Mouse (Mus musculus): ENCODE data around the gene Cdc25b.
"Not testable (repeated sequence)": the region's sequence is repeated elsewhere in the genome, so short reads cannot be mapped to it uniquely, and the experiment has no call there.

The Cdc25b gene

DNA sequence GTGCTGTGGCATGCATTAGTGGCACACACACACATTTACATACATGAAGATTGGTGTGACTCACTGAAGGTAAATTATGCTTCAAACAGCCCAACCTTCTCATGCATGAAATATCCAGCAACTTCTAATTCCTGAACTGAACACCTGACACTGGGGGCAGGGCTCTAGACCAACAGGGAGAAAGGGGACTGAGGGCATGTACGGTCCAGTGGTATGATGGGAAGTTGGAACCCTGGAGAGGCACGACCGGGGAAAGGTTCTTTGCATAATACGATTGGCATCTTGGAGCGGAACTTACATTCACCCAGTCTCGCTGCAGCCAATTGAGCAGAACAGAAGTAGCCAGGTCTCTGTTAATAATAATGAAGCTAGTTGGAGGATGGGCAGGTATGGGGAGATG lies 38.4 kb downstream of the Cdc25b start:
- no peak for DNase-seq (ENCODE audit: low spot score)

DNA sequence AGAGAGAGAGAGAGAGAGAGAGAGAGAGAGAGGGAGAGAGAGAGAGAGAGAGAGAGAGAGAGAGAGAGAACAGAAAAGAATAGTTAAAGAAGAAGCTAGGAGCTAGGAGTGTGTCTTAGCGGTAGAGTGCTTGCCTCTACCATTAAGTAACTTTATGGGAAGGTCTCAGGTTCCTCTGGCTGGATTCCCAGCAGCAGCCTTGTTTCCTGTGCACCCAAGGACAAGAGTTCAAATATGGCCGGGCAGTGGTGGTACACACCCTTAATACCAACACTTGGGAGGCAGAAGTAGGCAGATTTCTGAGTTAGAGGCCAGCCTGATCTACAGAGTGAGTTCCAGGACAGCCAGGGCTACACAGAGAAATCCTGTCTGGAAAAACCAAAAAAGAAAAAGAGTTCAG lies 39.9 kb downstream of the Cdc25b start:
- not testable (repeated sequence) for DNase-seq (ENCODE audit: low spot score)

DNA sequence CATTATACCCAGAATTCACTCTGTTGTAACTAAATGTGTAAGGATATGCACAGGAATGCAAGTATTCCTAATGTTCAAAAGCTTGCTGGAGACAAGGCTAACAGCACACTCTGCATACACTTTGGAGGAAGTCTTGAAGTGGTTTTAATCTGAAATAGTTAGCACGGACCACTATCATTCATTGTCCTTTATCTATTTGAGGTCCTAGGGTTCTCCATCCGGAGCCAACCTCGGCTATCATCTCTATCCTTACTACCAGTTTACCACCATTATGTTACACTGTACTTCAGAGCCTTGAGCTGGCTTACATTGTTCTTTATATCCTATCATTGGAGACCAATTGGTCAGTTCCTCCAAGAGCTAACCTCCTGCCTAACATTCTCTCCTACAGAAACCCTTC lies 40.5 kb downstream of the Cdc25b start:
- no peak for DNase-seq (ENCODE audit: low spot score)

DNA sequence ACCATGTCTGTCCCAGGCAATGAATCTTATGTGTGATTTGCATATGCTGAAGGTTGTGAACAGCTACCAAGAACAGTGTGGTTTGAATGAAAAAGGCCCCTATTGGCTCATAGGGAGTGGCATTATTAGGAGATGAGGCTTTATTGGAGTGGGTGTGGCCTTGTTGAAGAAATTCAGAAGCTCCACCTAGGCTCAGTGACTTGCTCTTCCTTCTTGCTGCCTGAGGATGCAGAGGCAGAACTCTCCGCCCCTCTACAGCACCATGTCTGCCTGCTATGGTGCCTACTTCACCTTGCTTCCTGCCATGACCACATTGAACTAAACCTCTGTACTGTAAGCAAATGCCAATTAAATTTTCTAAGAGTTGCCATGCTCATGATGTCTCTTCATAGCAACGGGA lies 45.8 kb downstream of the Cdc25b start:
- no peak for DNase-seq (ENCODE audit: low spot score)

DNA sequence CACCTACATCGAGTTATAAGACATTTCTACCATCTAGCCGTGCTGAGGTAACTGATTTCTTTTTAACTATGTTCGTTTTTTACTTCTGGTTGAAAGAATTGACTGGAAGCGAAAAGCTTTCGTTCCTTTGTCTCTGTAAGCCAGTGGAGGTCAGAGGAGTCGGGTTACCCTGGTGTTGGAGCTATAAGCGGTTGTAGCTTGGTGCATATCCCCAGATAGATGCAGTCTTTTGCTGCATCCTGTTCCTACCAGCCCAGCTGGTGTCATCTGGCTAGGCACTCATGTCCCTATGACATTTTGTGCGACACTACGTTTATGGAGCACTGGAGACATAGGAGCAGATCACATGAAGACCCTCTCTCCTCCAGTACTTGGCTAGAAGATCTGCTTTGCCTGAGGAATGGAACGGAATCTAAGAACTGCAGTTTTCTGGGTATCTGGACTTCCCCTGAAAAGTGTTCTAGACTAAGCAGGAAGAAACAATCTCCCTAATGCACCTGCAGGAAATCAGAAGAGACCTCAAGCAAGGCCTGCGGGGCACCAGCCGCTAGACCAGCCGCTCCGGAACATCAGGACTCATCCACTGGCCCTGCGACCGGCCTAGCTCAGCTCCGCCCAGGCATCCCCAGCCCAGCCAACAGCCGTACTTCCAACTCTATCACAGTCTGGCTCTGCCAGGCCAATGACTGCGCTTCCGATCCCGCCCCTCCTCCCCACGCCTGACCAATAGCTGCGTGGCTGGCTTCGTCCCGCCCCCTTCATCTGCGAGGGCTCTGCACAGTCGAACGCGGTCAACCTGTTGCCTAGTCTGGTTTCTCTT lies 46.8 kb downstream of the Cdc25b start, which contains the start of gene Mavs:
Mavs (plus strand) TSS at position 757 of the 820 bp plus-strand sequence.
- peak; percentile 88 for DNase-seq (ENCODE audit: low spot score)

DNA sequence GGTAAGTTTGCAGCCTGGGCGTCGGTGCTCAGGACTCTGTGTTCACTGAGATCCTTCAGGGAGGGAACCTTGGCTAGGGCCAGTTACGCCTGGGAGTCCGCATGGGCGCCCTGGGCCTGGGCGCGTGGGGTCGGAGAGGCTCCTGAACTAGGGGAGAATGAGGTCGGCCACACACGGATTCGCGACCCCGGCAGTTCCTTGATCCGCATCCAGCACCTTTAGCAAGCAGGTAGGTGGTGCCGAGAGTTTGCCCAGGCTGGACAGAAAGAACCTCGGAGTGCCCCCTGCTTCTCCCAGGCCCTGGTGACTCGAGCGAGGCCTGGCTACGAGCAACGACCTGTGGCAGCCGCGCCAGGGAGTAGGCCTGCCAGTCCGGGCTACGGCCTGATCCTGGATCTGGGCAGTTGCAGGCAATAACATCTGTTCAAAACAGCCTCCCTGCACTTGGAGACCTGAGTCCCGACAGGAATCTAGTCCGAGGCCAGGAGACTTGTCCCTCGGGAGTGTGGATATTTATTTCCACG lies 47.4 kb downstream of the Cdc25b start:
- DNase-seq (ENCODE audit: low spot score) = no peak

DNA sequence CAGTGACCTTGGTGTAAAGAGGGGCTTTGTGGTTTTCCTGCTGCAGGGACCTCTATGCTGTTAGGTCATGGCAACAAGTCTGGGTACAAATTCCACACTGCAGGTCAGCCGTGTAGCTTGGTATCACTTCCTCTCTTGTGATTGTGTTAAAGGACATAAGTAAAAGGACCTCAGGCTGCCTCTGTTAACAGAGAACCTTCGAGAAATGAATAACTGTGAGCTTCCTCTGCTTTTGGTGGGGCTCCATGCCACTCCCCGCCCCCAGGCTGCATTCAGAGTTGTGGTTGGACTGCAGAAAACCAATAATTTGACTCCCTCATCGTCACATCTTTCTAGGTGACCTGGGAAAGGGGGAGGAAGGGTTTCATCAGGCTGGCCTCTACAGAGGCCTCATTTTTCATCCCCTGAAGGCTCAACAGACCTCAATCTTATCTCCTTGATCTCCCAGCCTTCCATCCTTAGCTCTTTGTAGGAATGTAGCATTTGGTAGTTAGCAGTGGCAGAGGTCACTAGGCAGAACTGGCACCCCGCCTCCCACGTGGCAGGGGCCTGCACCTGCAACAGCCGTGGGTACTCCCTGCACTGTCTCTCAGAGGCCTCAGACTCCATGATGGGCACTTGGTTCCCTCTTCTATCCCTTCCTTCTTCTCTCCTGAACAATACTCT lies 48.4 kb downstream of the Cdc25b start:
- no peak for DNase-seq (ENCODE audit: low spot score)

DNA sequence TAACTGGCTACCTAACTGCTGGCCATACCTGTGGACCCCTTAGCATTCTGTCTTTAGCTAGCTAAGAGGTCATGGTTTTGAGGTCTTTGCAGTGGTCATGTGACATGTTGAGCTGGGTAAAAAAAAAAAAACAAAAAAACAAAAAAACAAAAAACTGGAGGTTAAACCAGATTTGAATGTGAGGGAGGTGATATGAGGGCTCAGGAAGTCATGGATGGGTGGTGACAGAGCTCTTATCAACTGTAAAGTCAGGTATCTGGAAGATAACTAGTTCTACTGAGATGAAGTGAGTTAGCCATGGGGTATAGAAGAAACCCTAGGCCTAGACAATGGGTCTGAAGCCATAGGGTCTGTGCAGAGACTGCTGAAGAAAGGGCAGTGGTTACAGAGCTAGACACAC lies 55.4 kb downstream of the Cdc25b start:
- DNase-seq (ENCODE audit: low spot score) = no peak

DNA sequence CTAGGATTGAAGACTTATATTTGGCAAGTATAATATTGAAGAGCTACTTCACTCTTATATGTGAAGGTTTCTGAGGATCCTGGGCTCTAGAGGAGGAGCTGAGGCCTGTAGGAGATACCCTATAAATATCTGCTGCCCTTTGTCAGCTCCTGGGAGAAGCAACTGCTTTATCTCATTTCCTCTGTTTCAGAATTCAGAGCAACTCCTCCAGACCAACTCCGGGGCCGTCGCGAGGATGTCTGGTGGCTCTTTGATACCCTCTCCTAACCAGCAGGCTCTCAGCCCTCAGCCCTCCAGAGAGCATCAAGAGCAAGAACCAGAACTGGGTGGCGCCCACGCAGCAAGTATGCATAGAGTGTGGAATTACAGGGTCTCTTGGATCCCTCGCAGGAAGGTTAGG lies 56.2 kb downstream of the Cdc25b start:
- no peak for DNase-seq (ENCODE audit: low spot score)
